Mouse (Mus musculus) cortical plate, adult 2 months (tissue): ENCODE measurements around the gene Emg1. TPM values are rescaled to one million over a fixed set of nuclear protein-coding genes. Genes with fewer than 3 reads are reported as not detected.

Source experiments
- H3K27ac ChIP-seq: fragments of 200-500 bp; 2 replicates; pipeline ENCODE4 v1.5.1; 2012; ENCODE audit warnings: low read length, control low read depth, inconsistent platforms; ENCODE audit not compliant: insufficient read depth
- H3K4me1 ChIP-seq: fragments of 200-500 bp; 2 replicates; pipeline ENCODE4 v1.6.1; 2011; ENCODE audit warnings: low read length; ENCODE audit not compliant: control insufficient read depth, insufficient read depth
- H3K4me3 ChIP-seq: fragments of 200-500 bp; 2 replicates; pipeline ENCODE4 v1.5.1; 2011; ENCODE audit warnings: mild to moderate bottlenecking, low read length, control low read depth; ENCODE audit not compliant: insufficient read depth
- CTCF ChIP-seq: fragments of 200-500 bp; IDR thresholded peaks from 2 replicates; pipeline ENCODE4 v1.5.1; 2011; ENCODE audit warnings: mild to moderate bottlenecking, control low read depth, low read length; ENCODE audit not compliant: insufficient read depth; ENCODE audit errors: extremely low read depth
- POLR2A ChIP-seq: fragments of 200-500 bp; IDR thresholded peaks from 2 replicates; pipeline ENCODE4 v1.6.1; 2011; ENCODE audit warnings: mild to moderate bottlenecking, low read length, control low read depth; ENCODE audit not compliant: insufficient read depth; ENCODE audit errors: extremely low read depth
- polyA plus RNA-seq: library from polyadenylated mRNA; depleted of rRNA; stranded (reverse); fragments of >200 nt; gene quantifications from 2 replicates; pipeline ENCODE4 v1.2.3, GENCODE M21; 2012

The Emg1 gene
- polyA plus RNA-seq, 1 experiment = 57.3 TPM

- TF ChIP-seq CTCF (no peak), POLR2A (no peak)
- Histone ChIP-seq H3K4me3 (no peak overlapping the region), H3K4me1 (no peaks in the 10 kb centered on the region), H3K27ac (no peak overlapping the region)
These were observed 19.1 kb upstream of the Emg1 start for GRCm38 (mm10) chr6:124731038-124731437.

DNA sequence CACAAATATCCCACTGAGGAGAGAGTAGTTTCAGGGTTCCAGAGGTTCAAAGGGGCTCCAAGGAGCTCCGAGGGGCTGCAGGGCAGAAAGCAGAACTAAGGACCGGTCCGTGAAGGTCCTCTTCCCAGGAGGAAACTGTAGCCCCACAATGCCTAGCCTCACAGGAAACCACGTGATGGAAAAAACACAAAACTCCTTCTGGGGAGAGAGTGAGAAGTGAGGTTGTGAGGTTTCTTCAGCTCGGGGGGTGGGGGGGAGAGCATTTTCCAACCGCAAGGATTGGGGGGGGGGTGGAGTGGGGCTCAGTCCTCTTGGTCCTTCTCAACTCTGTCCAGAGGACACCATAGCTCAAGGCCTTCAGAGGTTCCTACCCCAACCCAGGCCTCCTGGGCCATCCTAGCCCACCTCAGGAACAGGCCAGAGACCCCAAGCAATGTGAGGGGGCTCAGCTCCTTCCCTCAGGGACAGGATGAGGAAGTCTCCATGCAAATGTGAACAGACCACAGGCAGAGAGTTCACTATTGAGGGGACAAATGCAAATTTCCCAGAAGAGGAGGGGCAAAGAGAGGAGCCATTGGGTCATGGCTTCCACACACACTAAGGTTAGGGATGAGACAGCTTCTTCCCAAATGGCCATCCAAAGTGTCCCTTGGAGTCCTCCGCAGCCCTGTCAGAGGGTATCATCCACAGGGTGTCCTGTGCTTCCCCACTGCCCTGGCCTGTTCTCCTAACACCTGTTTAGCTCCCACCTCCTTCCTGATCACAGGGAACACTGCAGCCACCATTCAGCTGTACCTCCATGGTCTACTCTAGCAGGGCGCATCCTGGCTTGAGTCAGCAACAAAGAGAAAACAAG is 18.1 kb upstream of the Emg1 start:
- H3K27ac ChIP-seq = no peak overlapping the region; the same call in 1 of the 2 replicates
- TF ChIP-seq CTCF (no peak), POLR2A (no peak)
- H3K4me1 ChIP-seq = no peaks in the 10 kb centered on the region
- no peak overlapping the region for H3K4me3 ChIP-seq

DNA sequence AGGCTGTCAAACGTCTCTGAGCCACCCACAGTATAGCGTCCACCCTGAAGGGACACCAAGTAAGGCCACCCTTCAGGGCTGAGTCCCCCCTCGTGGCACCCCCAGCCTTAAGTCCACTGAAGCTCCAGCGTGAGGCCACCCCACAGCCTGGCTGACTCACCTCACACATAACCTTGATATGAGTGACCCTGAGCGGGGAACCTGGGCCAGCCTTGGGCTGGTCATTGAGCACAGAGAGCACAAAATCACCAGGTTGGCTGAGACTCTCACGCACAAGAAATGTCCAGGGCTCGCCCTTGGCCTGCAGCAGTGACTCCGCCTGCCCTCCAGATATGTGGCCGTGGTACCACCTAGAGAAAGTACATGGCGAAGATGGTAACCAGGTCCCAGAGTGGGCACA is 16.6 kb upstream of the Emg1 start:
- no peaks in the 10 kb centered on the region for H3K4me1 ChIP-seq
- TF ChIP-seq CTCF (no peak), POLR2A (no peak)
- no peak overlapping the region for H3K4me3 ChIP-seq
- H3K27ac ChIP-seq = no peak overlapping the region

GRCm38 (mm10) chr6:124724472-124724871 is 12.5 kb upstream of the Emg1 start:
- H3K4me1 ChIP-seq = no peaks in the 10 kb centered on the region
- TF ChIP-seq POLR2A = no peak
- no peak overlapping the region for H3K27ac ChIP-seq
- H3K4me3 ChIP-seq = no peak overlapping the region

DNA sequence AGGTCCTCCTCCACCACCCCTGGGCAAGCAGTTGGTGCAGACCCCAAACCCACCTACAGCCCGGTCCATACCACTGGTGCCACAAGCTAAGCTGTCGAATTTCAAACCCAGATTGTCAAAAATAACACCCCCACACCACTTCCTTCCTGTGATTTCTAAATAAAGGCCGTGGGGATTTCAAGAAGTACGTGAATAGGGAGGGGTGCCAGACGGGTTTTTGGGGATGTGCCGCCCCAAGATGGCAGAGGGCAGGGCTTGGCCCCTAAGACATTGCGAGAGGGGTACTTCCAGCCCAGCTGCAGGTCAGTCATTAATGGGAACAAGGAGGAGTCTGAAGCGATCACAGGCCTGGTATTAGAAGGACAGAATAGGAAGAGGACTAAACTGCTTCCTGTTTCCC is 11.6 kb upstream of the Emg1 start:
- Histone ChIP-seq H3K4me1 (no peaks in the 10 kb centered on the region), H3K4me3 (no peak overlapping the region), H3K27ac (no peak overlapping the region)
- TF ChIP-seq POLR2A = no peak

DNA sequence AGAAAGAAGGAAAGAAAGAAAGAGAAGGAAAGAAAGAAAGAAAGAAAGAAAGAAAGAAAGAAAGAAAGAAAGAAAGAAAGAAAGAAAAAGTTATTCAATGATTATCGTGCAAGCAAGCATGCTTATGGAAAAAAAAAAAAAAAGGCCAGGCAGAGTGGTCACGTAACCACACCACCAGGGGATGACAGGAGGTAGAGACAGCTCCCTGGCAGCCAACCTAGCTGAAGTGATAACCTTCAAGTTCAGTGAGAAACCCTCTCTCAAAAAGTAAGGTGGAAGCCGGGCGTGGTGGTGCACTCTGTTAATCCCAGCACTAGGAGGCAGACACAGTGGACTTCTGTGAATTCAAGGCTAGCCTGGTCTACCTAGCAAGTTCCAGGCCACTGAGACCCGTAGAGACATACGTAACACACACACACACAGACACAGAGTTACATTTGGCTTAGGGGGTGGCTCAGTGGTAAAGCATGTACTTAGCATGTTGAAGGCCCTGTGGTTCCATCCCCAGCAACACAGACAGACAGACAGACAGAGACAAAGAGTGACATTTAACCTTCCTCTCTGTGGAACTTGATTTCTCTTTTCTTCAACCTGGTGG is 11.0 kb upstream of the Emg1 start:
- no peak overlapping the region for H3K27ac ChIP-seq
- no peaks in the 10 kb centered on the region for H3K4me1 ChIP-seq
- TF ChIP-seq POLR2A (no peak), CTCF (no peak)
- no peak overlapping the region for H3K4me3 ChIP-seq

- H3K4me3 ChIP-seq = no peak overlapping the region
- TF ChIP-seq POLR2A (no peak), CTCF (no peak)
- H3K4me1 ChIP-seq = no peaks in the 10 kb centered on the region
- H3K27ac ChIP-seq = no peak overlapping the region
These were observed 8.9 kb upstream of the Emg1 start for GRCm38 (mm10) chr6:124720904-124721303.

- TF ChIP-seq CTCF = no peak
- TF ChIP-seq POLR2A = no peak
- Histone ChIP-seq H3K4me1 (no peaks in the 10 kb centered on the region), H3K27ac (no peak overlapping the region), H3K4me3 (no peak overlapping the region)
These were observed 7.5 kb upstream of the Emg1 start for GRCm38 (mm10) chr6:124719354-124719978.

GRCm38 (mm10) chr6:124718703-124719102 is 6.7 kb upstream of the Emg1 start:
- TF ChIP-seq POLR2A (no peak), CTCF (no peak)
- Histone ChIP-seq H3K4me3 (no peak overlapping the region), H3K27ac (no peak overlapping the region), H3K4me1 (no peaks in the 10 kb centered on the region; the same call in 1 of the 2 replicates)

GRCm38 (mm10) chr6:124717968-124718367 is 6.0 kb upstream of the Emg1 start:
- H3K4me3 ChIP-seq = no peak overlapping the region
- H3K4me1 ChIP-seq = peaks cover 4% of the 10 kb centered on the region; the same call in 1 of the 2 replicates
- TF ChIP-seq POLR2A (no peak), CTCF (no peak)
- H3K27ac ChIP-seq = no peak overlapping the region
